Mouse (Mus musculus) heart, embryonic 16.5 days (tissue): ENCODE measurements at regions not wholly inside any gene's neighbourhood (a gene's known extent, or its start where the extent isn't known, plus 50 kb on each side); places are given as distances from the start of the nearest gene placed in this dataset.

Experiments
- ATAC-seq: fragments of 200-750 bp; cut with Nextera tagmentation; replicated peaks from 2 replicates; pipeline ENCODE4 v1.8.0; 2017; ENCODE audit warnings: moderate number of reproducible peaks; ENCODE audit not compliant: insufficient read depth, low FRiP score; ENCODE audit errors: extremely low read depth
- H3K27ac ChIP-seq: fragments of 300-500 bp; sonication (generic); 2 replicates; pipeline ENCODE4 v1.5.1; 2014; ENCODE audit warnings: mild to moderate bottlenecking, low read length, control low read depth, moderate library complexity
- H3K27me3 ChIP-seq: fragments of 300-500 bp; sonication (generic); 2 replicates; pipeline ENCODE4 v1.6.1; 2014; ENCODE audit warnings: low read length, mixed read lengths; ENCODE audit not compliant: control insufficient read depth, insufficient read depth
- H3K36me3 ChIP-seq: fragments of 300-500 bp; sonication (generic); 2 replicates; pipeline ENCODE4 v1.6.1; 2014; ENCODE audit not compliant: control insufficient read depth, insufficient read depth
- H3K4me1 ChIP-seq: fragments of 300-500 bp; sonication (generic); 2 replicates; pipeline ENCODE4 v1.6.1; 2014; ENCODE audit warnings: low read length, mixed read lengths; ENCODE audit not compliant: control insufficient read depth, insufficient read depth
- H3K4me2 ChIP-seq: fragments of 300-500 bp; sonication (generic); 2 replicates; pipeline ENCODE4 v1.6.1; 2014; ENCODE audit warnings: low read depth, mild to moderate bottlenecking, control low read depth, low read length
- H3K4me3 ChIP-seq: fragments of 300-500 bp; sonication (generic); 2 replicates; pipeline ENCODE4 v1.5.1; 2014; ENCODE audit warnings: mild to moderate bottlenecking, control low read depth, low read length
- H3K9ac ChIP-seq: fragments of 300-500 bp; sonication (generic); 2 replicates; pipeline ENCODE4 v1.6.1; 2014; ENCODE audit warnings: low read length, control low read depth
- H3K9me3 ChIP-seq: fragments of 300-500 bp; sonication (generic); replicated peaks from 2 replicates; pipeline ENCODE4 v1.6.1; 2016; ENCODE audit warnings: low read length; ENCODE audit not compliant: control insufficient read depth
- WGBS: fragments of 180-500 bp; shearing (Covaris S2); extraction: QIAGEN DNeasy Blood & Tissue Kit; methylation state at CpG from one replicate; pipeline ENCODE4 v1.1.7; 2014; 5-methylcytosine and 5-hydroxymethylcytosine counted together

DNA sequence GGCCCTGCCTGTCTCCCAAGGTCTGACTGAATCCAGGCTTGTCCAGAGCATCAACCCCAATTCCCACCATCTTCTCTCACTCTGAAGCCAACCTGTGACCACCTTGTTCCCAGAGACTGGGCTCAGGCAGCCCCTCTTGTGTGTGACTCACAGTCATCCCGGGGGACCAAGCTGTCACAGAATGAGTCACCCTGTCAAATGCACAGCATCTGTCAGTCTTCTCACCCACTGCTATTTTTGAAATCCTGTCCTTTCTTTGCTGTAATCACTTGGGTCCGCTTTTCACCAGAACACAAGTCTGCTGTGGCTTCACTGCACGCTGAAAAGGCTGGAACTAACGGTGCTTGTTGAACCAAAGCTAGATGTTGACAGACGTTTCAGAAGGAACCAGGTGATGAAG lies 63.3 kb upstream of the Lrpap1 start:
- no peaks in the 10 kb centered on the region for H3K27me3 ChIP-seq
- peaks cover 9% of the 10 kb centered on the region for H3K4me1 ChIP-seq
- no peak for ATAC-seq
- WGBS = 34% methylated on average over 5 of the region's 5 CpGs
- no peak overlapping the region for H3K9ac ChIP-seq
- H3K4me3 ChIP-seq = no peak overlapping the region
- H3K9me3 ChIP-seq = peaks cover 3% of the 10 kb centered on the region; the same call in 1 of the 2 replicates
- H3K4me2 ChIP-seq = no peak overlapping the region
- no peaks in the 10 kb centered on the region for H3K36me3 ChIP-seq
- no peak overlapping the region for H3K27ac ChIP-seq

DNA sequence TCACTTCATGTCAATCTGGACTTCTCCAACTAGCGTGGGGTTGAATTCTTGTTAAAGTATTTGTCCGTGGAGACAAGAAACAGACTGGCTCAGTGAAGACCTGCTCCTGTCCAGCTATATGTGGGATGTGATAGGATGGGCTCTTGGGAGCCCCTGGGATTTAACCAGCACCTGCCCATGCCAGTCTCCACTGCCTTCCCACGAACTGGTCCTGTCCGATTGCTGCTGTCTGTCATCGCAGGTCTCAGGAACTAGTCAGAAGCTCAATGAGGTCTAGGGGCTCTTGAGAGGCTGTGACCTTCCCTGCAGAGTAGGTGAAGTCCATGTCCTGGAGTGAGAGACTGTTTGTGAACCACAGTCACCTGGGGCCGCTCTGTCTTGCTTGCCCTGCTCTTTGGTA lies 62.8 kb upstream of the Lrpap1 start:
- H3K4me1 ChIP-seq = peaks cover 9% of the 10 kb centered on the region
- H3K4me3 ChIP-seq = no peak overlapping the region
- no peak for ATAC-seq
- H3K4me2 ChIP-seq = no peak overlapping the region
- H3K9ac ChIP-seq = no peak overlapping the region
- peaks cover 3% of the 10 kb centered on the region; the same call in 1 of the 2 replicates for H3K9me3 ChIP-seq
- H3K27ac ChIP-seq = no peak overlapping the region
- H3K27me3 ChIP-seq = no peaks in the 10 kb centered on the region
- H3K36me3 ChIP-seq = no peaks in the 10 kb centered on the region
- 71% methylated on average over 6 of the region's 6 CpGs for WGBS

DNA sequence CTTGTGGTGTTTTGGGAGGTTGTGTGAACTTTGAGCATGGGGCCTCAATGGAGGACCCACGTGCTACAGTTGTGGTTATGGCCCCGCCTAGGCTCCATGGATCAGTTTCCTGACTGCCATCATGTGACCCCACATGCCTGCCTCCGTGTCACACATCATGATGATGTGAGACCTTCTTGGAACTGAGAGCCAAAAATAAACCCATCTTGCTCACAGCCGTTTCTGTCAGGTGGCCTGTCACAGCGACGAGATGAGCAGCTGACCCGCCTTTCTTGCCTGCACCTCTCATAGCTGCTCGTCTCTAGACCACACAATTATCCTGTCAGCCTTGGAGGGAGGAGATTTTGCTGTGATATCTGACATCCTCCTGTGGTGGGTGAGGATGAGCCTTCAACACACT lies 60.4 kb upstream of the Lrpap1 start:
- Histone ChIP-seq H3K9ac (no peak overlapping the region), H3K4me2 (no peak overlapping the region), H3K4me3 (no peak overlapping the region), H3K27ac (no peak overlapping the region), H3K36me3 (no peaks in the 10 kb centered on the region), H3K27me3 (no peaks in the 10 kb centered on the region), H3K9me3 (peaks cover 3% of the 10 kb centered on the region; the same call in 1 of the 2 replicates), H3K4me1 (peaks cover 14% of the 10 kb centered on the region)
- 0 out of 2 replicates have a peak, but pooled peaks have one; percentile 41 for ATAC-seq
- 40% methylated on average over 8 of the region's 8 CpGs for WGBS

DNA sequence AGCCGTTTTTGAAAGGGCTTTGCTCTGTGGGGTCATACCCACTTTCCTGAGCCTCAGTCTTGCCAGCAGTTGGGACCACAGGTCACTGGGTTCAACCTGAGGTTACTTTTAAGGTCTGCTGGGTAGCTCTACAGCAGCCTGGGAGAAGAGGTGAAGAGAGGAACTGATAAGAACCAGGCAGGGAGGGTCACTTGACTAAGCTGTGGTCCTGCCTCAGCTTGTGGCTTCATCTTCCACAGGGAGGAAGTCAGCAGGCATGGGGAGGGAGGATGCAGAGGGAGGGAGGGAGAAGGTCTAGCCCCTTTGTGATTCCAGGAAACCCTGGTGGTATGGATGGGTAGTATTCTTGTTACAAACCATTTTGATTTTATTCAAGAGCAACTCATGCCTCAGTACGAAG lies 59.9 kb upstream of the Lrpap1 start:
- peaks cover 3% of the 10 kb centered on the region; the same call in 1 of the 2 replicates for H3K9me3 ChIP-seq
- no peaks in the 10 kb centered on the region for H3K36me3 ChIP-seq
- no peak for ATAC-seq
- WGBS = 55% methylated on average over 2 of the region's 2 CpGs
- no peak overlapping the region for H3K4me3 ChIP-seq
- no peak overlapping the region for H3K9ac ChIP-seq
- no peaks in the 10 kb centered on the region for H3K27me3 ChIP-seq
- H3K27ac ChIP-seq = no peak overlapping the region
- peaks cover 16% of the 10 kb centered on the region for H3K4me1 ChIP-seq
- no peak overlapping the region for H3K4me2 ChIP-seq

DNA sequence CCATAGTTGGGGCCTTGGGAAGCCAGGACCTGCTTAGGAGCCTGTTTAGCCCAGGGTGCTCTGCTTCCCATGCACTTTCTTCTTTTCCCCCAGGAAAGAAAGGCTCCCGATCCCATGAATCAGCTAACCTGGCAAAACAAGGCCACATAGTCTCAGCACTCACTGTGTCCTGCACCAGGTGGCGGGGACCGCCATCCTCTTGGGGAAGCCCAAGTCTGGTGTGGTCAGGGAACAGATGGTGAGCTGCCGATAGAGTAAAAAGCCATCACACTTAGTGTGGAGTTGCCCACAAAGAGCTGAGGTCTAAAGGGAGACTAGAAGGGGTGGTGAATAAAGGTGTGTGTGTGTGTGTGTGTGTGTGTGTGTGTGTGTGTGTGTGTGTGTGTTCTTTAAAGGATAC lies 57.0 kb upstream of the Lrpap1 start:
- no peak overlapping the region for H3K4me2 ChIP-seq
- H3K4me1 ChIP-seq = peaks cover 26% of the 10 kb centered on the region
- WGBS = 84% methylated on average over 4 of the region's 4 CpGs
- no peak for ATAC-seq
- H3K9me3 ChIP-seq = peaks cover under 1% of the 10 kb centered on the region; the same call in 1 of the 2 replicates
- no peaks in the 10 kb centered on the region for H3K27me3 ChIP-seq
- no peak overlapping the region for H3K4me3 ChIP-seq
- H3K36me3 ChIP-seq = no peaks in the 10 kb centered on the region
- H3K9ac ChIP-seq = no peak overlapping the region
- H3K27ac ChIP-seq = no peak overlapping the region

DNA sequence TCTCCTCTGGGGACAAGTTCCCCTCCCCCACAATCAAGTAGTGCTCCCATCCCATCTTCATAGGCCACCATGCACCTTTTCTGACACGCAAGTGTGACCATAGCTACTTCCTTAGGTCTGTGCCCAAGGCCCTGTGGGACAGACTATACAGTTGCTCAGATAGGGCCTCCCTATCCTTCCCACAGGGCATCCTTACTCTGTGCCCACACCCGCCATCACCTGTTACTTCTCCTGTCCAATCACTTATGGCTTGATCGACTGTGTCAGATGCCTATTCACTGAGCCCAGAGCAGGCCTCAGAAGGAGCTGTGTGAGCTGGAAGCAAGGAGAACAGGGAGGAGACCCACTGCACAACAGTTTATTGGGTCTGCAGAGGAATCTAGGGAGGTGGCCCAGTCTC lies 56.6 kb upstream of the Lrpap1 start:
- Histone ChIP-seq H3K9ac (no peak overlapping the region), H3K27me3 (no peaks in the 10 kb centered on the region), H3K36me3 (no peaks in the 10 kb centered on the region), H3K4me3 (no peak overlapping the region), H3K27ac (no peak overlapping the region), H3K9me3 (no peaks in the 10 kb centered on the region), H3K4me2 (no peak overlapping the region), H3K4me1 (peaks cover 26% of the 10 kb centered on the region)
- ATAC-seq = no peak
- WGBS = 88% methylated on average over 3 of the region's 3 CpGs

DNA sequence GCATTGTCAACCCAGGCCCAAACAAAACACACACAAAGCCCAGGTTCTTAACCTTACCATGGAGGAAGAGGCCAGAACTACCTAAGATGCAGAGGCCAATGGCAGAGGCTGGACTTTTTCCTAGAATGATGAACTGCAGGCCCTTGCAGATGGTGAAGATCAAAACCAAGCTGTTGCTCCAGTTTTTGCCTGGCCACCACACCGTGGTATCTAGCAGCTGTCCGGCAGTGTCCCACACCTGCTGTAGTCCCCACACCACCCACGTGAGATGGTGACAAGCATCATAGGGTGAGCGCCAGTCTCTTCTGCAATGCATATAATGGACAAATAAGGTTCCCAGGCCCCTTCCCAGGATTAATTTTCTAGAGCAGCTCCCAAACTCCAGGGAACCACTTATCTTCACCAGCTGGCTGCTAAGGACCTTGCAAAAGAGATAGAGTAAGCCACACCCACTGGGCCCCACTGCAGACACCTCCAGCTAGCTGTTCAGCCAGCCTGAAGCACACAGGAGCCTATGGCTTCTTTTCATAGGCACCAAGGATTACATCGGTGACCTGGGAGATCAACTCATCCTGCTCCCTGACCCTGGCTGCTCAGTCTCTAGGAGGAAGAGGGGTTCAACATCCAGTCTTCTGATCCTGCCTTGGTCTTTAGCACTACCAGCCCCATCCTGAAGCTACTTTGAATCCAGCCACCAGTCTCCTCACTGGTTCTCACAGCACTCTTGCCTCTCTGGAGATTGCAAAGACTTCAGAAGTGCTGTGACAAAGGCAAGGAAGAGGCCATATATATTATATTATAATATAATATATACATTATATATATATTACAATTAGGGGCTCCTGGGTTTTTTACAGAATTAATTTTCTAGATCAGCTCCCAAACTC lies 55.6 kb upstream of the Lrpap1 start:
- Histone ChIP-seq H3K27me3 (no peaks in the 10 kb centered on the region), H3K27ac (no peak overlapping the region), H3K9me3 (no peaks in the 10 kb centered on the region), H3K4me2 (no peak overlapping the region), H3K36me3 (no peaks in the 10 kb centered on the region), H3K4me3 (no peak overlapping the region), H3K4me1 (peaks cover 23% of the 10 kb centered on the region), H3K9ac (peak overlapping the region; percentile 25; the same call in 1 of the 2 replicates)
- ATAC-seq = no peak
- 65% methylated on average over 5 of the region's 5 CpGs for WGBS

DNA sequence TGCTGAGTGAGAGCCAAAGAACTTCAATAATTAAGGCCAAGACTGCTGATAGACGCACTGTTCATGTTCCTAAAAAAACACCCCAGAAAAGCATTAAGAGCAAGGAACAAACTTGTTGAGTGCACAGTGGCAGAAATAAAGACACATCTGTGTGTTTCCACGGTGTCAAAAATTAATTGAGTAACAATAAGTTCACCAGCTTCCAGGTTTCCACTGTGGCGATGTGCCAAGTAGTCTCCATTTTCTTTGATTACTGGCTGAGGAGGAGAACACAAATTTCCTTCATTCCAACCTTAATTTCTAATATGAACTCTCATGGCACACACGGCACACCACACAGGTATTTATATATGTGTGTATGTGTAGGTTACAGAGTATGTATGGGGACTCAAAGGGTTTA lies 54.3 kb upstream of the Lrpap1 start:
- no peak for ATAC-seq
- Histone ChIP-seq H3K4me3 (no peak overlapping the region), H3K9me3 (no peaks in the 10 kb centered on the region), H3K4me1 (peaks cover 16% of the 10 kb centered on the region), H3K36me3 (no peaks in the 10 kb centered on the region), H3K27me3 (no peaks in the 10 kb centered on the region), H3K4me2 (no peak overlapping the region), H3K27ac (no peak overlapping the region), H3K9ac (no peak overlapping the region)
- 76% methylated on average over 4 of the region's 4 CpGs for WGBS

DNA sequence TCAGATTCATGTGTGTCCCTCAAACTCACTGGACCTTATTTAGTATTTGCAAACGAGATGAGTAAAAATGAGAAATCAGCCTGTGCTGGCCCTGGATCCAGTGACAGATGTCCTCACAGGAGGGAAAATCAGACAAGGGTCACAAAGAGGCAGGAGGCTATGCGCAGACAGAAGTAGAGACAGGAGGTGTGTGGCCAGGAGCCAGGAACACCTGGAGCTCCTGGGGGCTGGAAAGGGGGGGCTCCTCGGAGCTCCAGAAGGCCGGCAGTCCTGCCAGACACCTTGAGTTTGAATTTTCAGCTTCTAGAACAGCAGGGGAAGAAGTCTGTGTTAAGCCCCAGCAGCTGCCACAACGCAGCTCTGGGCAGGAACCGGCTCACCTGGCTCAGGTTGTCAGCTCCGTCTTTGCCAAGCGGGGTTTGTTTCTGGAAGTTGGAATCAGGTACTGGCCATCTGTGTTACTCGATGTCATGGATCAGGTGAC lies 53.7 kb upstream of the Lrpap1 start:
- no peaks in the 10 kb centered on the region for H3K9me3 ChIP-seq
- no peak overlapping the region; the same call in 1 of the 2 replicates for H3K27ac ChIP-seq
- 52% methylated on average over 9 of the region's 9 CpGs for whole genome bisulfite sequencing

More for the DNA sequence above, 53.7 kb upstream of the Lrpap1 start:
- peaks cover 16% of the 10 kb centered on the region for H3K4me1 ChIP-seq
- no peaks in the 10 kb centered on the region for H3K36me3 ChIP-seq
- no peaks in the 10 kb centered on the region for H3K27me3 ChIP-seq
- H3K9ac ChIP-seq = no peak overlapping the region
- H3K4me2 ChIP-seq = no peak overlapping the region
- no peak overlapping the region for H3K4me3 ChIP-seq
- no peak for ATAC-seq
